Mouse (Mus musculus): ENCODE data around the gene Methig1.
"Not testable (repeated sequence)": the region's sequence is repeated elsewhere in the genome, so short reads cannot be mapped to it uniquely, and the experiment has no call there.

The Methig1 gene

DNA sequence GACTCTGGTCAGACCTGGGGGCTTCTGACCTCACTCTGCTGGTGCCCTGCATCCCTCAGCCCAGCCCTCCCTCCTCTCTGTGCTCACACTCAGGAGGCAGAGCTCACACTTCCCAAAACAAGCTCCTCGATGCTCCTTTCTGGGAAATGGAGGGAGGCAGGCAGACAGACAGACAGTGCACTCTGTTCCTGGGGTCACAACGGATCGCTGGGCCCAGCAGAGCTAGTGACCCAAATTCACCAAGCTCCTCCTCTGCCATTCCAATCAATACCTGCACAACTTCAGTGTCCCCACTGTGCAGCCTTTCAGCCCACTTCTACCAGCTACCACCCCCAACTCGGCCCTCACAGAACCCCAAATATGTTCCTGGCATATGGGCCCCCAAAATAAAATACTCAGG, 48.9 kb downstream of the Methig1 start:
- no peak for DNase-seq

DNA sequence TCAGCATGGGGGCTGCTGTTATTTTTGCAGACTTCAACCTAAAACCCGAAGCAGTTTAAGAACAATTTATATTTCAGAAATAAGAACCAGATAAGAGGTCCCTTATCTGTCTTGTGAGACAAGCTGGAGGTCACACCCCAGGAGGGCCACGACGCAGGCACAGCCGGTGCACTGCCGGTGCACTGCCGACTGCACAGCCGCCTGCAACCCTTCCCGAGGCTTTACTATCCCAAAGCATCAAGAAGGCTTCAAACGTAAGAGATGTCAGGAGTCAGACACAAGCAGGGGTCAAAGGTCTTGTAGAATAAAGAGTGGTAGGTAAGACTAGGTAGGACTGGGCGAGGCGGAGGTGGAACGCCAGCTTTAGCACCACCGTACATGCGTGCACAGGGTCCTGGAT, 49.4 kb downstream of the Methig1 start:
- DNase-seq: no peak

DNA sequence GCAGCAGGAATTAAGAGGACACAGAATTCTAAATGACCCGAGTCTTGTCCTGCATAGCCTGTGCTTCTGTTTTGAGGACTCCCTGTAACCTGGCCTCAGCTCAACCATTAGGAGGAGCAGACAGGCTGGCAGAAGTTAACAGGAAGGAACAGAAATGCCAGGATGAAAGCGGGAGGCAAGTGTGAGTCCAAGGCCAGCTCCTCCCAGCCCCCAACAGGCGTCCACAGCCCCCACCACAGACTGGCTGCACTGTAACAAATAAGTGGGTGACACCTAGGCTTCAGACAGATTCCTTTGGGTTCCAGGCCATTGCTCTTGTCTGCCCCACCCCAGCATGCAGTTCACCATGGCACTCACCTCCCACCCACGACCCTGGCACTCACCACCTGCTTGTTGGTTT, 49.8 kb downstream of the Methig1 start:
- no peak for DNase-seq

DNA sequence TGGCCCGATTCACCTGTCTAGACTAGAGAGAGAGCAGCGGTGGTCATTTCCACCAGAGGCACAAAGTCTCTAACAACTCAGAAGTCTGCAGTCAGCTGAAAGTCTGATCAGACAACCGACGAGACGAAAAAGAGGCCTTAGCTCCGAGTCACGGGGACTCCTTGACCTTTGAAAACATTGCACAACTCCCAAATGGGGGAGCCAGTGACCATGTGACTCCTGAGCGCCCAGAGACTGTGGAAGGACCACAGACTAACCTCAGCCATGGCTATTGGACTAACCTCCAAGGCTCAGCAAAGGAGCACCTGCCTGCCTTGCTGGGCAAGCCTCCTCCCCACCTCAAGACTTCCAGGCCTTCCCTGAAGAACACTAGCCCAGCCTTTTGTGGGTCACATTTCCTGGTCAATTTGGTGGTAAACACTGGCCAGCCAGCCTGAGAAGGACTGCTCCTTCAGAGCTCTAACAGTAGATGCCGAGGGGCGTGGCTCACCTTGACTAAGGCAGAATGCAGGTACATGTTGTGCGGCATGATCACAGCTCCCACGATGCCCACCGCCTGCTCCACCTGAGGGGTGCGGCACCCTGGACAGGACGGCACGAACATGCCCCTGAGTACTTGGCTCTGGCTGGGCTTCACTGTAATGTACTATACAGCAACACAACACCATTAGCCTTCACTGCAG, 50.5 kb downstream of the Methig1 start:
- DNase-seq: no peak

DNA sequence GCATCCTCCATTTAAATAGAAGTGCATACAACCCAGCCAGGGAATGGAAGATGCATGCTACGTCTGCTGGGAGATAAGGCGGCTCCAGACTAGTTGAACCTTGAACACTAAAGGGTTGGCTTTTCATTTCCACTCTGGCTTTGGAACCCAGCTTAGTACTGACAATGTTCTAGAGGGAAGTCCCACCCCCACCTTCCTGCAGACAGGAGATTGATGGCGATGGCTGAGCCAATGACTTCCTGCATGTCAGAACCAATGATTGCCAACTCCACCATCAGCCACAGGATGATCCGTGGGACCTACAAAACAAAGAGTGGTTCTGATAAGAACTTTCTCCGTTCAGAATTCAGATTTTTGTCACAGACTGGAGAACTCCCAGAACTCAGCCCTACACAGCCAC, 53.1 kb downstream of the Methig1 start:
- no peak for DNase-seq

DNA sequence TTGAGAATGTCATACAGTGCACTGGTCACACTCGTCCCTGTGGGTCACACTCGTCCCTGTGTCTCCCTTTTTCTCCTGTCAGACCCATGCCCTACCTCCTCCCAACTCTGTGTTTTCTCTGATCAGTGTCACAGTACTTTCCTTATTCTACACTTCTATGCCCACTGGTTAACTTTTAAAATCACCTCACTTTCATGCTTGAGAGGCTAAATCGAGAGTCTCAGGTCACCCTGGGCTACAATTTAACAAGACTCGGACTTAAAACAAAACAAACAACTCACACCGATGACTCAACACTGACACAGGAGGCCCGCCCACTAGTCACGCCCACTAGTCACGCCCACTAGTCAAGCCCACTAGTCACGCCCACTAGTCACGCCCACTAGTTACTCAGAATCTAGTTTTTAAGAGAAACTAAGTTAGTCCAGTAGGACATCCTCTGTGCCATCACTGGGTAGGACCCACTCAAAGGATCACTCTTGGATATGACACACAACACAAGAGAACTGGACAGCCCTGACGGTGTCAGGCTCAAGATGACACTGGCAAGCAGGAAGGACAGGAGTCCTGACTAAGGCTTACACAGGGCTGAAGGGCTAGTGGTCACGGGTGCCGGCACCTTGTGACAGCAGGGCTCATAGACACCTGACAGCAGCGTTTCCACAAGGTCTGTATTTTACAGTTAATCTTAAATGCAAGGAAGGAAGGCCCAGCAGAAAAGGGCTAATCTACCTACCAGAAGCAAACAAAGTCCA, 58.1 kb downstream of the Methig1 start:
- no peak for DNase-seq

DNA sequence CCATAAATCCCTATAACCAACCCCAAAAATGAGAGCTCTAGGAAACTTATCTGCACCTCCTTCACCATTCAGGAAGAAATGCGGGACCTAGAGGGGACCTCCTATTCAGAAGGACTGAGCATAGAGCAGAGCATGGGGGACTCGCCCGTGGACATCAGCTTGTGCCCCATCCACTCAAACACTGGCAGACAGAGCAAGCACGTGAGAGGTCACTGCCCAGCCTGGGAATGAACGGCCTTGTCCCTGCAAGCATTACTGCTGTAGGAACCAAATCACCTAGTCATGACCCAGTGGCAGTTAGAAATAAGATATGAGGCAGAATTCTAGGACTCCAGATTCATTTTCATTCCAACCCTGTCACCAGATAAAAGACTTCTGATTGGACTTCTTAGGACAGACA, 58.8 kb downstream of the Methig1 start:
- no peak for DNase-seq

DNA sequence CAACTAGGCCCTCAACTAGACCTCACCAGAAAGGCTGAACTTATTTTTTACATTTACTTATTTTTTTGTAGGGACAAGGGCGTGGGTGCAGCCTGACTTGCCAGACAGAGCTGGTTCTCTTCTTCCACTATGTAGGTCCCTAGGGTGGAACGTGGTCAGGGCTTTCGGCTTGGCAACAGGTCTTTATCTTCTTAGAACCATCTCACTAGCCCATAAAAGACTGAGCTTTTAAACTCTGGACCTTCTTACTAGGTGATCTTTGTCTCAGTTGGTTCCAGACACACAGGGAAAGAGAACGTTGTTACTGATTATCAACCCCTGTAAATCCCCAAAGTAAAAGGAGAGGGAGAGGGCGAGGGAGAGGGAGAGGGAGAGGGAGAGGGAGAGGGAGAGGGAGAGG, 60.4 kb downstream of the Methig1 start:
- no peak for DNase-seq

DNA sequence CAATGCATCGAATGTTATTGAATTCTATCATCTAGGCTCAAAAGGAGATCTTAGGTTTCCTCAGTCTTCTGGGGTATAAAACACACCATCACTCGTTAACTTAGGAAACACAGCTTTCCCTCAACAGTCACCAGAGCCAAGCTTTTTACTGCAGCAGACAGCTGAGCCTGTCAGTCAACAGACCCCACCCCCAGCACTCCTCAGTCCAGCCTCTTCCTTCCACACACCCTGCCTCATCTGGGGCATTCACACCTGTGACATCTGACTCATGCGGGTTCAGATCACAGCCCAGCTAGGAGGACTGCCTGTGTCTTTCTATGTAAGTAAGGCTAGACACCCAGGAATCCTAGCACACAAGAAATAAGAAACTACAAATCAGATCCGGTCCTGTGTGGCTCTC, 61.1 kb downstream of the Methig1 start:
- no peak for DNase-seq

DNA sequence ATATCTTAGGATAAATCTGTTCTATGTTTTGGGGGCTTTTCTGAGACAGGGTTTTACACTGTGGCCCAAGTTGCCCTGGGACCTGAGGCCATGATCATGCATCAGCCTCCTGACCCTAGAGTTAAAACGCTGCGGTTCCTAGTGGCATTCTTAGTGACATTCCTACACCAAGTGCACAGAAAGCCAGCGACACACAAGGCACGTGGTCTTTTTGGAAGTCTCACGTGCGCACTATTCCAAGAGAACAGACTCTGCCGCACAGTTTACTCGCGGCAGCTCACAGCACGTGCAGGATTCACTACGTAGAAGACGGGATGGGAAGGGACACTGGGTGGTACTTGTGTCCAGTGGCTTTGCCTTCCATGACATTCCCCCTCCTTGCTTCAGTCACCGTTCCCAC, 62.0 kb downstream of the Methig1 start:
- no peak for DNase-seq

DNA sequence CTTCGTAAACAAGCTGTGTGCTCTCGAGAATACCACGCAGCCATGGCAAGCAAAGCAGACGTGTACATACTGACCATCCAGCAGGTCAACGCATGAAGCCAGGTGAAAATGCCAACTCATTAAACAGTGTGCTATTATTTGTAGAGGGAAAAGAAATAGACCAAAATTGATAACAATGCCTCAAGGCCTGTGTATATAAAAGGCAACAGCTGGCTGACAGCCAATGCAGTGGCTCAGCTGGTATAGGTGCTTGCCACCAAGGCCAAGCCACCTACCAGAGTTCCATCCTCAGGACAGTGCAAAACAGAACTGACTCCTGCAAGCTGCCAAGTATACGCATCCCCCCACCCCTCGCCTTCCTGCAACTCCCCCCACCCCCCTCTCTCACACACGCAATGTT, 62.7 kb downstream of the Methig1 start:
- no peak for DNase-seq

DNA sequence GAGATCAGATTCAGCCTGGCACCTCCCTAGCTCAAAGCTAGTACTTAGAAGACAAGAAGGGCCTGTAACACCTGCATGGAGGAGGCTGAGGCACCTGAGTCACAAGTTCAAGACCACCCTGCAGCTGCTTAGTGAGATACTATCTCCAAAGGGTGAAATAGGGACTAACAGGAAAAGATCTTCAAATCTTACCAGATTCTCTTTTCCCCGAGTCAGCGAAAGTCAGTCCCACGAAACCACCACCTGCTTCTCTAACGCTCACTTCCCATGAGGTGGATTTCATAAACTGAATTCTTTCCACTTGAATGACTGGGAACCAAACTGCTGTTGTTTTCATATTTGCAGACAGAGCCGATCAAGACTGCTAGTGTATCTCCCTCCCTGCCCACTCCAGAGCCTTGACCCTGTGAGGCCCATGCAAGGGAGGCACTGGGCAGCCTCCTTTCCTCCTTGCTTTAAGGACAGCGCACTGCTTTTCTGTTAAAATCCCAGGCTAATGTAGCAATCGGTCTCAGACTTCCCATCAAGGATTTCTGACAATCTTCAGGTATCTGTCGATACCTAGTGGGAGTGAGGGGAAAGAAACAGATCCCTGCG, 65.0 kb downstream of the Methig1 start:
- DNase-seq: peak; percentile 43

DNA sequence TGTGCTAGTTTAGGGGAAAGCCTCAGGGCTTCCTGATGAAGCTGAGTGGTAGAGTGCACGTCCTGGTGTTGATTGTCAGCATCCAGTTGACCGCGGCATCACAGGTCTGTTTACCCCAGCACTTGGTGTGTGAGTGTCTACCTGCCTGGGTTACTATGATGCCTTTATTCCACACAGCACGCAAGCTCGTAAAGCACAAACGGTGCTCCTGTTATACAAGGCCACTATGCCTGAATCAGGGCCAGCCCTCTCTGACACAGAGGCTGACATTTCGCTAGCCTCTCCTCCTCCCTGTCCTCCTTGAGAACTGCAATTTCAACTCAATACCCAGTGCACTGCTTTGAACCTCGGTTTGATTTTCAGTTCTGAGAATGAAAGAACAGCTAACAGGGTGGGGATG, 66.4 kb downstream of the Methig1 start:
- no peak for DNase-seq

DNA sequence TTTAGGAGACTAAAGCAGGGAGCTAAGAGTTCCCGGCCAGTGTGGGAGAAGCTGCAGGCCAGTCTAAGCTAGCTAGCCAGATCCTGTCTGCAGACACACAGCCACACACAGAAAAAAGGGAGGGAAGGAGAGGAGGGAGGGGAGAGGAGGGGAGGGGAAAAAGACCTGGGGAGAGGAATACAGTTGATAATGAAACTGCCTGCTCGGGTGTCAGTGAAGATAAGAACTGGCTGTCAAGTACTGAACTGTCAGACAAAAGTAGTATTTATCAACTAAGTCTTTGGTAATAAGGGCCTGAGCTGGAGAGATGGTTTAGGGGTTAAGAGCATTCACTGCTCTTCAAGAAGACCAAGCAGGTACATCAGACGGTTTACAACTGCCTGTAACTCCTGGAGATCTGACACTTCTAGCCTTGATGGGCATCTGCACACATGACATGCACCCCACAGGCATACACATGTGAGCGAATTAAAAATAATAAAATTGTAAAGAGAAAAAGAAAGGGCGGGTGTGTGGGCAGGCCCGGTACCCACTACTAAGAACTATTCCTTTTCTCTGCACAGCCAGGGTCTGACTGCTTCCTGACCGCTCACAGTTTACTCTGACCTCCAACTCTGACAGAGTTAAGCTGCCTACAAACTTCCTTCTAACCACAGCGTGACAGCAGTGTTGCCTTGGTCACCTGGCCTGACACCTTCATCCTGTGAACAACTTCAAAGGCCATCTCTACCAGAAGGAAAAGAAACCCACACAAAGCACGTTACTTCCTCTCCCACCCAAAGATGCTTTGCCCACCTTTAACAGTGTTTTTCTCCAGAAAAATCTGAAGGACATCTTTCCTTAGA, 67.2 kb downstream of the Methig1 start:
- DNase-seq: no peak

DNA sequence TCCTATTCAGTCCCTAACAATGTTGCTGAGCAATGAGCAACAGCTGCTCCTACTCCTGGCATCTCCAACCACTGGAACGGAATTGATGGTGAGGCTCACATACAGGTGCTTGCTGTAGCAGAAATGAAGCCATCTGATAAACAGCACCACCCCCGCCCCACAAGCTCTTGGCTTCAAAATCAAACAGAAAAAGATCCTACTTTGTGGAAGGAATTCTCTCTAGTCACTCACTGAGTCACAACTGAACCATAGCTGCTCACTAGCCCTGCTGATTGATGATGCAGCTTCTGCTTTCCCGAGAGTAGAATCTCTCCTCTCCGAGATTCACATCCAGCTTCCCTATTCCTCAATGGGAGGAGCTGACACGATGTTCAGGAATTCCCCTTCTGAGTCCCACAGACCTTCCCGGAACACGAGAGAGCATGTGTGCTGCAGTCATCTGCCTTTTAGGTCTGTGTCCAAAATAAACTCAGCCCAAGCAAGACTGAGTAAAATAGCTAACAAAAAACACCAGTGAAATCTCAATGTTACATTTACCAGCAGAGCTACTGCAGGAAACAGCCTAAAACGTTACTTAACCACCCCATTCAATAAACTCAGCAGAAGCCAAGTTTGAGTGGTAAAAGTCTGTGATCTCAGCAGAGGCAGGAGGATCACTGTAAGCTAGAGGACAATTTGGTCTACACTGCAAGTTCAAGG, 68.3 kb downstream of the Methig1 start:
- no peak for DNase-seq

DNA sequence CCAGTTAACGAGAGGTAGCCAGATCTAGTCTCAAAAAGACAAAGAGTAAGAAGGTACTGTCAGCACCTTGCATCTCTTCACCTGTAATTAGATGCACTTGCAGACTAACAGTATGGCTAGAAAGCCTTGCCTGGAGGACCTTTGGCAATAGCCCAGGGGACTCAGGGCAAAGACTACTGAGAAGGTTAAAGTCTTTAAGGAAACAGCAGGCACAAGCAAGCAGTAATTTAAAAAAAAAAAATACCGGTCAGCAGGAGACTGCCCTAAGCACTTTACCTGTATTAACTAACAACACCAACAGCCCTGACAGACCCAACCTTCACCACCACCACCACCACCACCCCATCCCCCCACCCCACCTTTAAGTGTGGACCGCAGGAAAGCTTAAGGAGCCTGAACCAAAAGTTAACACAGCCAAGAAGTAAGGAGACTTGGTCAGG, 68.8 kb downstream of the Methig1 start, which contains the start of gene Gm5475:
Gm5475 (plus strand) TSS at position 390 of the 440 bp plus-strand sequence.
- not testable (repeated sequence) for DNase-seq

DNA sequence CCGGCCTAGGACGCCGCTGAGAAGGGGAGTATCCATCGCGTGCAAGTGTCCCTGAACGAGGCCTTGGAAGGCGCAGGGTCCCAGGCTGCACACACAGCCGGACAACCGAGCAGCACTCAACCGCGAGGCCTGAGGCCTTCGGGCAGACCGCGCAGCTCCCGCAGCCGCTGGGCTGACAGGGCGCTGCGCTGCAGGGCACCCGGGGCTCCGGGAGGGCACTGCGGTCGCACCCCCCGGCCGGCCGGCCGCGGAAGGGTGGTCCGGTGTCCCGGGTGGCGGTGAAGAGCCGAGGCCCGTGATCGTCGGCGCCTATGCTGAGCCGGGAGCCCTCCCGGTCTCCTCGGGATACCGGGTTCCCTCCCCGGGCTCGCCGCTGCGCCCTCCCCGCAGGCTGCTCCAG, 69.5 kb downstream of the Methig1 start:
- DNase-seq: no peak

DNA sequence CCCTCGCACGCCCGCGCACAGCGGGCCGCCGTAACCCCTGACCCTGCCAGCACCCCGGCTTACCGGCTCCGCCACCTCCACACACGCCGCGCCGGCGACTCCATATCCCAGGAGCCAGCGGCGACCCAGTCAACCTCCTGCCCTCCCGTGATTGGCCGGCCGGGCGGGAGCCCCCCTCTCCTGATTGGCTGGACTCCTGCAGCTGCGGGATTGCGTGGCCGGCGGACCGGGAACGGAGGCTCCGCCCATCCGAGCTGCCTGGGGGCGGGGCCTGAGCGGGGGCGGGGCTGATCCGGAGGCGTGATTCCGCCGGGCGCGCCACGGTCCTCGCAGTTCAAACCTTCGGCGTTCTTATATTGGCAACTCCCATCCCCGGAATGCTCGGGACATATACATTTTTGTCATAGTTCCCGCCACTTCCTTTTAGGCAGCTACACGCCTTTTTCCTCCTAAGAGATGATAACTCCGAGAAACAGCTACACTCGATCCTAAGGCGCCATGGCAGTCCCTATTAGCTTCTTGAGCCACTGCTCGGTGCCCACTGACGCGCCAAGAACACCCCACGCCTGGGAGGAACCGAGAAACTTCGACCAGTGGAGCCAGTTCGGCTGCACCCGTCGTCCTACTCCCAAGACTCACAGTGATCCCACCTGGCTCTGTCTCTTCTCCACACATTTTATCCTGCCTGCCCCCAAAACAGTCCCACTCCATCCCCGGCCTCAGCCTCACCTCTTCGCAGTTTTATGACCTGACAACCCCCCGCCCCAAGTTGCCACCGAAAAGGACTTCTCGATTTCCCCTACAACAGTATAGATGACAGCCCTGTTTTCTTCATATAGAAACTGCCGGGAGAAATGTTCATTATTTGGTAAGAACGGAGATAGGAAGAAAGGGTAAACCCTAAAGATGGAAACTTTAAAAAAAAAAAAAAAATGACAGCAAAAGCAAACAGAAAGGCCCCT, 70.2 kb downstream of the Methig1 start:
- peak; percentile 97 for DNase-seq

DNA sequence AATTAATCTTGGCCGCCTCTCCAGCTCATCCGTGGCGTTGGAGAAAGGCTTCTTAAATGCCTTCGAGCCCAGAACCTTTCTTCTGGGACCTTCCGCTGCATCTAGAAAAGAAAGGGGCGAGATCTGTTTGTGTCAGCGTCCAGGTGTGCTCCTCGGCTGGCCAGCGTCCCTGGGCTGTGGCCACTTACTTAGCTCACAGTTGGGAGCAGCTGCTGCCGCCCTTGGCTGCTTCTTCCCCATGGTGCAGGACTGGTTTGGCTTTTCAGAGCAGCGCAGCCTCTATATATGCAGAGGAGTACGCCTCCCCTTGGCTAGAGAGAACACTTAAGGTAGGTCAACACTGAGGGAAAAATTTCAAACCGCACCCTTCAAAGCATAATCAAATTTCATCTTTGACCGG, 71.0 kb downstream of the Methig1 start:
- peak; percentile 38 for DNase-seq

DNA sequence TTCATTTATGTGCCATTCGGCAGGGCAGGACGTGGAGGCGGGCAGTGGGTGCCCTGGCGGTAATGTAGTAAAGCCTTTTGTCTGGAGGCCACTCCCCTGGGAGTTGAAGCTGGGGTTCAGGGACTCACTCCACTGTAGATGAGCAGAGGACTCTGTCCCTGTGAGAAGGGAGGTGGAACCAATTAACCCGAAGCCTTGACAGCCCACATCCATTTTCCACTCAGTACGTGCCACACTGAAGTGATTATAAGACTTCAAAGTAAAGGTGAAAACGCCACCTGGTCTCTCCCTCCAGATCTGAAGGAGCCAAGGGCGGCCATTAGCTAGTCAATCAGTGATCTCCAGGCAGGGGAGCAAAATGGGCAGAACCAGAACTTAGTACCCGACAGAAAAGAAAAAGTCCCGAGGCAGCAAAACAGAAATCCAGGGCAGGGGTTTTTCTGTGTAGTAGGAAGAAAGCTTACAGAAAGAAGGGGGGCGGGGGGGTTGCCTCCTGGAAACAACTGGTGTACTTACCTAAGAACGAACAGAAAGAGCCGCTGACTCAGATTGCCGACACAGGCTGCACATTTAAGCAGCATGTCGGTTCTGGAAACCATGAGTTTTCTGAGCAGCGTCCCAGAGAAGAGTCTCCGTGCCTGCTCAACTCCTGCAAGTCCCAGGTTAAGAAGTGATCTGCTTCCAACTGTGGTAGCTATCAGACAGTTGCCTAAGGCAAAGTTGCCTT, 71.6 kb downstream of the Methig1 start, which contains the start of gene Slc11a2:
Slc11a2 (minus strand) TSS at position 677 of the 727 bp plus-strand sequence.
- peak; percentile 30 for DNase-seq
